Mouse (Mus musculus): ENCODE measurements around the gene Wdr89. TPM values are rescaled to one million over a fixed set of nuclear protein-coding genes. Genes with fewer than 3 reads are reported as not detected.

The Wdr89 gene
- total and polyA plus RNA-seq, 2 experiments from 2014 or later = 3.9 to 4.6 TPM

DNA sequence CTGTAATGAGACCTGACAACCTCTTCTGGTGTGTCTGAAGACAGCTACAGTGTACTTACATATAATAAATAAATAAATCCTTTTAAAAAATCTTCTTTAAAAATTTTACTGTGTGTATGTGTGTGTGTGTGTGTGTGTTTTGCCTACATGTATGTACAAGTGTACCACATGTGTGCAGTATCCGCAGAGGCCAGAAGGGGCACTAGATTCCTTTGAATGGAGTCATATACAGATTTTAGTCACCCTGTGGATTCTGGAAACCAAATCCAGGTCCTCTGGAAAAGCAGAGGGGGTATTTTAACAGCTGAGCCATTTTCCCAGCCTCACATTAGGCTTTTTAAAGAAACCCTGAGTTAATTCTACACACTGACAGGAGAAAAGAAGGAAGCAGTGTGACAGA is 27.6 kb downstream of the Wdr89 start:
- H3K36me3 ChIP-seq (replicated peaks; ENCODE audit: control insufficient read depth, insufficient read depth, low read length) = no peaks in the 10 kb centered on the region
- H3K4me1 ChIP-seq (ENCODE audit: control insufficient read depth, insufficient read depth) = no peaks in the 10 kb centered on the region
- H3K27ac ChIP-seq (ENCODE audit: low read depth) = no peak overlapping the region
- H3K27me3 ChIP-seq (ENCODE audit: control insufficient read depth, insufficient read depth, low read length) = no peaks in the 10 kb centered on the region
- H3K9ac ChIP-seq (replicated peaks; ENCODE audit: low read depth, low read length) = no peak overlapping the region
- WGBS = 97% methylated on average over 1 of the region's 1 CpGs
- H3K4me3 ChIP-seq (ENCODE audit: low read depth, low read length) = no peak overlapping the region
- H3K4me2 ChIP-seq (ENCODE audit: low read depth, low read length) = no peak overlapping the region
- TF ChIP-seq CTCF (IDR thresholded peaks at IDR 0.05; ENCODE audit: low read depth) = no peak
- TF ChIP-seq EP300 (IDR thresholded peaks at IDR 0.05; ENCODE audit: low read depth) = no peak
- no peak for ATAC-seq (ENCODE audit: insufficient read depth, low read depth)
- H3K9me3 ChIP-seq (replicated peaks; ENCODE audit: control insufficient read depth, low read length) = no peaks in the 10 kb centered on the region
- no peak for DNase-seq (ENCODE audit: low spot score)

GRCm38 (mm10) chr12:75638345-75638744 is 31.0 kb downstream of the Wdr89 start:
- TF ChIP-seq EP300 (IDR thresholded peaks at IDR 0.05; ENCODE audit: low read depth) (no peak), CTCF (IDR thresholded peaks at IDR 0.05; ENCODE audit: low read depth) (no peak)
- WGBS = 85% methylated on average over 2 of the region's 2 CpGs
- Histone ChIP-seq H3K9me3 (replicated peaks; ENCODE audit: control insufficient read depth, low read length) (no peaks in the 10 kb centered on the region), H3K4me2 (ENCODE audit: low read depth, low read length) (no peak overlapping the region), H3K27me3 (ENCODE audit: control insufficient read depth, insufficient read depth, low read length) (no peaks in the 10 kb centered on the region), H3K4me3 (ENCODE audit: low read depth, low read length) (no peak overlapping the region), H3K4me1 (ENCODE audit: control insufficient read depth, insufficient read depth) (0 out of 2 replicates have a peak, but pooled peaks cover 5% of the 10 kb centered on the region), H3K27ac (ENCODE audit: low read depth) (no peak overlapping the region), H3K9ac (replicated peaks; ENCODE audit: low read depth, low read length) (no peak overlapping the region), H3K36me3 (replicated peaks; ENCODE audit: control insufficient read depth, insufficient read depth, low read length) (no peaks in the 10 kb centered on the region)
- DNase-seq (ENCODE audit: low spot score) (no peak), ATAC-seq (ENCODE audit: insufficient read depth, low read depth) (no peak)

- Histone ChIP-seq H3K4me3 (ENCODE audit: low read depth, low read length) (no peak overlapping the region), H3K27ac (ENCODE audit: low read depth) (no peak overlapping the region), H3K9ac (replicated peaks; ENCODE audit: low read depth, low read length) (no peak overlapping the region), H3K27me3 (ENCODE audit: control insufficient read depth, insufficient read depth, low read length) (no peaks in the 10 kb centered on the region), H3K4me2 (ENCODE audit: low read depth, low read length) (no peak overlapping the region), H3K4me1 (ENCODE audit: control insufficient read depth, insufficient read depth) (0 out of 2 replicates have a peak, but pooled peaks cover 5% of the 10 kb centered on the region), H3K9me3 (replicated peaks; ENCODE audit: control insufficient read depth, low read length) (no peaks in the 10 kb centered on the region), H3K36me3 (replicated peaks; ENCODE audit: control insufficient read depth, insufficient read depth, low read length) (no peaks in the 10 kb centered on the region)
- 79% methylated on average over 3 of the region's 3 CpGs for WGBS
- ATAC-seq (ENCODE audit: insufficient read depth, low read depth) (no peak), DNase-seq (ENCODE audit: low spot score) (no peak)
- TF ChIP-seq CTCF (IDR thresholded peaks at IDR 0.05; ENCODE audit: low read depth) (no peak), EP300 (IDR thresholded peaks at IDR 0.05; ENCODE audit: low read depth) (no peak)
Observed at GRCm38 (mm10) chr12:75637103-75637502, 32.2 kb downstream of the Wdr89 start.

- H3K36me3 ChIP-seq (replicated peaks; ENCODE audit: control insufficient read depth, insufficient read depth, low read length) = no peaks in the 10 kb centered on the region
- no peaks in the 10 kb centered on the region for H3K27me3 ChIP-seq (ENCODE audit: control insufficient read depth, insufficient read depth, low read length)
- H3K9ac ChIP-seq (replicated peaks; ENCODE audit: low read depth, low read length) = no peak overlapping the region
- no peak for ATAC-seq (ENCODE audit: insufficient read depth, low read depth)
- no peak overlapping the region for H3K27ac ChIP-seq (ENCODE audit: low read depth)
- no peak for TF ChIP-seq EP300 (IDR thresholded peaks at IDR 0.05; ENCODE audit: low read depth)
- no peak for TF ChIP-seq CTCF (IDR thresholded peaks at IDR 0.05; ENCODE audit: low read depth)
- H3K9me3 ChIP-seq (replicated peaks; ENCODE audit: control insufficient read depth, low read length) = no peaks in the 10 kb centered on the region
- 0 out of 2 replicates have a peak, but pooled peaks cover 5% of the 10 kb centered on the region for H3K4me1 ChIP-seq (ENCODE audit: control insufficient read depth, insufficient read depth)
- H3K4me2 ChIP-seq (ENCODE audit: low read depth, low read length) = no peak overlapping the region
- 81% methylated on average over 10 of the region's 10 CpGs for WGBS
- H3K4me3 ChIP-seq (ENCODE audit: low read depth, low read length) = no peak overlapping the region
- no peak for DNase-seq (ENCODE audit: low spot score)
Observed at GRCm38 (mm10) chr12:75635771-75636430, 33.4 kb downstream of the Wdr89 start.

GRCm38 (mm10) chr12:75629618-75630017 is 39.7 kb downstream of the Wdr89 start:
- no peak overlapping the region for H3K4me3 ChIP-seq (ENCODE audit: low read depth, low read length)
- H3K4me1 ChIP-seq (ENCODE audit: control insufficient read depth, insufficient read depth) = 0 out of 2 replicates have a peak, but pooled peaks cover 5% of the 10 kb centered on the region
- H3K9me3 ChIP-seq (replicated peaks; ENCODE audit: control insufficient read depth, low read length) = no peaks in the 10 kb centered on the region; the same call in 1 of the 2 replicates
- no peaks in the 10 kb centered on the region for H3K27me3 ChIP-seq (ENCODE audit: control insufficient read depth, insufficient read depth, low read length)
- H3K36me3 ChIP-seq (replicated peaks; ENCODE audit: control insufficient read depth, insufficient read depth, low read length) = no peaks in the 10 kb centered on the region
- no peak overlapping the region for H3K4me2 ChIP-seq (ENCODE audit: low read depth, low read length)
- H3K27ac ChIP-seq (ENCODE audit: low read depth) = no peak overlapping the region
- TF ChIP-seq EP300 (IDR thresholded peaks at IDR 0.05; ENCODE audit: low read depth) = no peak
- TF ChIP-seq CTCF (IDR thresholded peaks at IDR 0.05; ENCODE audit: low read depth) = peak; percentile 21; the same call in 1 of the 2 replicates
- no peak for ATAC-seq (ENCODE audit: insufficient read depth, low read depth)
- H3K9ac ChIP-seq (replicated peaks; ENCODE audit: low read depth, low read length) = no peak overlapping the region
- no peak for DNase-seq (ENCODE audit: low spot score)
- WGBS = 82% methylated on average over 1 of the region's 1 CpGs

DNA sequence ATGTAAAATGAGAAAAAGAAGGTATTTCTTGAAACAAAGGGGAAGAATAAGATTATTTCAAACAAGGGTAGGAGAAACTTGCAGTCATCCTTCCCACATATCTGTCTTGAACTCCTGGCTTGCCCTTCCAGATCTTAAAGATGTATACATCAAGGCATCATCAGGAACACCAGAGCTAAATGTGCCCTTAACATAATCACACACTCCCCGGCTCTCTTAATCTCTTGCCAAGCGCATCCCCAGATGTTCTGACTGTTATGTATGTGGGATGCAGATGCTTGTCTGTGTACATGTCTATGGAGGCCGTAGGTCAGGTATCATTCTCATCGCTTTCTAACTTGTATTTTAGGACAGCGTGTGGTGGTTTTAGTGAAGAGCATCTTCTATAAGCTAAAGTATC is 46.0 kb downstream of the Wdr89 start:
- WGBS = 86% methylated on average over 5 of the region's 5 CpGs
- Histone ChIP-seq H3K4me2 (ENCODE audit: low read depth, low read length) (no peak overlapping the region), H3K9ac (replicated peaks; ENCODE audit: low read depth, low read length) (no peak overlapping the region), H3K27me3 (ENCODE audit: control insufficient read depth, insufficient read depth, low read length) (no peaks in the 10 kb centered on the region), H3K4me1 (ENCODE audit: control insufficient read depth, insufficient read depth) (no peaks in the 10 kb centered on the region), H3K27ac (ENCODE audit: low read depth) (no peak overlapping the region), H3K9me3 (replicated peaks; ENCODE audit: control insufficient read depth, low read length) (peaks cover 4% of the 10 kb centered on the region; the same call in 1 of the 2 replicates), H3K4me3 (ENCODE audit: low read depth, low read length) (no peak overlapping the region), H3K36me3 (replicated peaks; ENCODE audit: control insufficient read depth, insufficient read depth, low read length) (no peaks in the 10 kb centered on the region)
- TF ChIP-seq CTCF (IDR thresholded peaks at IDR 0.05; ENCODE audit: low read depth) (no peak), EP300 (IDR thresholded peaks at IDR 0.05; ENCODE audit: low read depth) (no peak)
- no peak for DNase-seq (ENCODE audit: low spot score)
- ATAC-seq (ENCODE audit: insufficient read depth, low read depth) = no peak
